In genomic region chr4:129226441-129226963, GRCm38 (mm10) we compare ENCODE assay signal across 9 mouse cellular contexts. TPM values are rescaled to one million over a fixed set of nuclear protein-coding genes. Genes with fewer than 3 reads are reported as not detected.
DNase-seq lines count a peak whose midpoint lies in the region; ATAC-seq and TF ChIP-seq lines count a peak whose summit lies in the region.
"Had no signal": no experiment of that assay in that cellular context is flagged by ENCODE, and none has a peak within 500 bp of the region (broad histone marks: within the 10 kb centered on the region; RNA-seq: fewer than 3 reads in every experiment).

No protein-coding gene starts in this region.

- peak overlapping the region; percentile 35 for H3K4me3 ChIP-seq in forebrain, embryonic 14.5 days (ENCODE audit: low read depth, low read length)
- H3K4me3 ChIP-seq in stomach, postnatal 0 days (ENCODE audit: low read depth, low read length) = 0 out of 2 replicates have a peak overlapping the region, but pooled peaks have one; percentile 12
- H3K4me3 ChIP-seq: heart, adult 2 months had no signal

- no peaks in the 10 kb centered on the region for H3K27me3 ChIP-seq in forebrain, embryonic 14.5 days (replicated peaks; ENCODE audit: control insufficient read depth, insufficient read depth, low read length)
- H3K27me3 ChIP-seq in stomach, postnatal 0 days (ENCODE audit: control insufficient read depth, insufficient read depth, low read length) = no peaks in the 10 kb centered on the region

- 16% methylated on average over 5 of the region's 5 CpGs for WGBS in forebrain, embryonic 14.5 days
- whole genome bisulfite sequencing in stomach, postnatal 0 days = 33% methylated on average over 5 of the region's 5 CpGs

- H3K27ac ChIP-seq in forebrain, embryonic 14.5 days (ENCODE audit: low read depth, low read length) = no peak overlapping the region
- H3K27ac ChIP-seq in stomach, postnatal 0 days (replicated peaks) = no peak overlapping the region; the same call in 1 of the 2 replicates
- H3K27ac ChIP-seq: heart, adult 2 months had no signal

- peaks cover 18% of the 10 kb centered on the region for H3K36me3 ChIP-seq in forebrain, embryonic 14.5 days (ENCODE audit: control insufficient read depth, insufficient read depth, low read length)
- peaks cover 16% of the 10 kb centered on the region for H3K36me3 ChIP-seq in stomach, postnatal 0 days (ENCODE audit: control insufficient read depth, insufficient read depth, low read length)

- peak overlapping the region; percentile 67 for H3K9ac ChIP-seq in forebrain, embryonic 14.5 days (ENCODE audit: low read length)
- H3K9ac ChIP-seq in stomach, postnatal 0 days (ENCODE audit: low read length) = no peak overlapping the region

- no peak for TF ChIP-seq CTCF in stomach, postnatal 0 days (IDR thresholded peaks at IDR 0.05; ENCODE audit: low read depth)

- DNase-seq in lung, postnatal 36 days = peak; percentile 49
- DNase-seq in lung, postnatal 10 days = no peak
- peak; percentile 50 for DNase-seq in forebrain, embryonic 14.5 days (ENCODE audit: low spot score)
- DNase-seq in kidney, postnatal 25 days = peak; percentile 72 to 84
- DNase-seq in stomach, postnatal 0 days (ENCODE audit: low spot score) = peak; percentile 62
- DNase-seq in gastrocnemius, adult 18-20 months (ENCODE audit: low spot score) = no peak
- DNase-seq in adrenal gland, adult 8-10 months = no peak
- no peak for DNase-seq in liver
- DNase-seq: heart, adult 2 months had no signal

- ATAC-seq in forebrain, embryonic 14.5 days = no peak; the same call in 1 of the 2 replicates
- ATAC-seq in stomach, postnatal 0 days (ENCODE audit: low FRiP score, low TSS enrichment) = 0 out of 2 replicates have a peak, but pooled peaks have one; percentile 12

- no peaks in the 10 kb centered on the region for H3K9me3 ChIP-seq in forebrain, embryonic 14.5 days (replicated peaks; ENCODE audit: control insufficient read depth, low read length)
- no peaks in the 10 kb centered on the region for H3K9me3 ChIP-seq in stomach, postnatal 0 days (ENCODE audit: control insufficient read depth, low read length)

- peaks cover 28% of the 10 kb centered on the region for H3K4me1 ChIP-seq in forebrain, embryonic 14.5 days (ENCODE audit: control insufficient read depth, insufficient read depth, low read length)
- peaks cover 10% of the 10 kb centered on the region for H3K4me1 ChIP-seq in stomach, postnatal 0 days (replicated peaks; ENCODE audit: control insufficient read depth, insufficient read depth)

- TF ChIP-seq EP300 in stomach, postnatal 0 days (optimal IDR thresholded peaks at IDR 0.05) = no peak

- H3K4me2 ChIP-seq in forebrain, embryonic 14.5 days (ENCODE audit: low read length) = peak overlapping the region; percentile 58
- H3K4me2 ChIP-seq in stomach, postnatal 0 days (replicated peaks; ENCODE audit: low read depth) = peak overlapping the region; percentile 43

RNA-seq across cellular contexts. Expression of gene C77080, which starts 34.7 kb away (rescaled TPM):
- 3.6 and 4.2 TPM in 2 replicates for polyA plus RNA-seq in forebrain, embryonic 14.5 days (2014; fragmentation: Nextera tagmentation; extraction: Ambion mirVana)
- 9.6 and 10.3 TPM in 2 replicates for polyA plus RNA-seq in stomach, postnatal 0 days (2015; fragmentation: Nextera tagmentation; extraction: Ambion mirVana)
- total RNA-seq in gastrocnemius, adult 18-20 months (2021) = 1 to 10 TPM; 1.4 to 1.8 TPM
- total RNA-seq in adrenal gland, adult 8-10 months (2022) = 10 to 100 TPM; 23.9 to 44.8 (median 34.4) TPM

RNA-seq across cellular contexts. Expression of gene Yars, which starts 36.9 kb away (rescaled TPM):
- polyA plus RNA-seq in forebrain, embryonic 14.5 days (2014; fragmentation: Nextera tagmentation; extraction: Ambion mirVana) = 110 and 126 TPM in 2 replicates
- 41.3 and 44.2 TPM in 2 replicates for polyA plus RNA-seq in stomach, postnatal 0 days (2015; fragmentation: Nextera tagmentation; extraction: Ambion mirVana)
- total RNA-seq in gastrocnemius, adult 18-20 months (2021) = 10 to 100 TPM; 38.8 to 39.5 TPM
- total RNA-seq in adrenal gland, adult 8-10 months (2022) = 100 to 1,000 TPM in 1 of 4 experiments, 10 to 100 TPM in 3; 83.3 to 108 (median 89.0) TPM

RNA-seq across cellular contexts. Expression of gene S100pbp, which starts 37.0 kb away (rescaled TPM):
- 9.7 and 11.8 TPM in 2 replicates for polyA plus RNA-seq in forebrain, embryonic 14.5 days (2014; fragmentation: Nextera tagmentation; extraction: Ambion mirVana)
- polyA plus RNA-seq in stomach, postnatal 0 days (2015; fragmentation: Nextera tagmentation; extraction: Ambion mirVana) = 3.7 and 4.5 TPM in 2 replicates
- total RNA-seq in gastrocnemius, adult 18-20 months (2021) = 1 to 10 TPM; 2.9 to 4.1 TPM
- total RNA-seq in adrenal gland, adult 8-10 months (2022) = 10 to 100 TPM; 21.7 to 31.7 (median 25.4) TPM

Comparison
In these comparisons a context has a peak if more than half of its experiments do, and no peak if none do; other contexts are left out.
1. DNase-seq: peak in lung, postnatal 36 days (single experiment), forebrain, embryonic 14.5 days (single experiment), kidney, postnatal 25 days (2 of 2) and stomach, postnatal 0 days (single experiment); none in lung, postnatal 10 days (single experiment), gastrocnemius, adult 18-20 months (single experiment), adrenal gland, adult 8-10 months (single experiment) and liver (single experiment).
2. RNA of gene C77080, which starts 34.7 kb away (total RNA-seq): 23.9 to 44.8 TPM in adrenal gland, adult 8-10 months; 1.4 to 1.8 TPM in gastrocnemius, adult 18-20 months; every median in the first group is over 4 times any median in the second.
3. RNA of gene S100pbp, which starts 37.0 kb away (total RNA-seq): 21.7 to 31.7 TPM in adrenal gland, adult 8-10 months; 2.9 to 4.1 TPM in gastrocnemius, adult 18-20 months; every median in the first group is over 4 times any median in the second.